In genomic region chr14:52720640-52721039, GRCm38 (mm10) we compare ENCODE assay signal across 25 mouse cellular contexts.
DNase-seq lines count a peak whose midpoint lies in the region; ATAC-seq and TF ChIP-seq lines count a peak whose summit lies in the region.
"Had no signal": no experiment of that assay in that cellular context is flagged by ENCODE, and none has a peak within 500 bp of the region (broad histone marks: within the 10 kb centered on the region; RNA-seq: fewer than 3 reads in every experiment).

No protein-coding gene starts in this region.

- no peaks in the 10 kb centered on the region for H3K36me3 ChIP-seq in E14TG2a.4 (ENCODE audit: insufficient read depth, low read length)
- H3K36me3 ChIP-seq in hindbrain, embryonic 10.5 days = no peaks in the 10 kb centered on the region
- H3K36me3 ChIP-seq: embryonic facial prominence, embryonic 15.5 days; heart, embryonic 13.5 days; hindbrain, embryonic 13.5 days; intestine, embryonic 15.5 days; limb, embryonic 12.5 days; midbrain, embryonic 15.5 days; neural tube, embryonic 13.5 days had no signal

- WGBS in hindbrain, embryonic 10.5 days = 90% methylated on average over 9 of the region's 9 CpGs

- no peaks in the 10 kb centered on the region for H3K27me3 ChIP-seq in E14TG2a.4 (ENCODE audit: insufficient read depth, low read length)
- H3K27me3 ChIP-seq in hindbrain, embryonic 10.5 days (ENCODE audit: insufficient read depth, poor library complexity, severe bottlenecking) = no peaks in the 10 kb centered on the region
- H3K27me3 ChIP-seq: embryonic facial prominence, embryonic 15.5 days; heart, embryonic 13.5 days; hindbrain, embryonic 13.5 days; intestine, embryonic 15.5 days; limb, embryonic 12.5 days; midbrain, embryonic 15.5 days; neural tube, embryonic 13.5 days had no signal

- TF ChIP-seq CTCF in E14TG2a.4 (conservative IDR thresholded peaks at IDR 0.05; ENCODE audit: low read length) = no peak

- H3K27ac ChIP-seq in hindbrain, embryonic 10.5 days = no peak overlapping the region
- H3K27ac ChIP-seq: embryonic facial prominence, embryonic 15.5 days; heart, embryonic 13.5 days; hindbrain, embryonic 13.5 days; intestine, embryonic 15.5 days; limb, embryonic 12.5 days; midbrain, embryonic 15.5 days; neural tube, embryonic 13.5 days had no signal

- peak; percentile 13 for DNase-seq in thymus, postnatal 14 days
- DNase-seq in thymus, postnatal 10 days (ENCODE audit: low spot score in 2 of 2) = no peak
- DNase-seq in T-cell, adult 2 months (ENCODE audit: low spot score) = peak; percentile 15
- no peak for DNase-seq in hindbrain, embryonic 10.5 days (ENCODE audit: low spot score)
- DNase-seq in layer of hippocampus, adult 9-10 months (ENCODE audit: low spot score) = no peak
- no peak for DNase-seq in cerebellum, adult 9-10 months
- DNase-seq: adrenal gland, adult 8-10 months; cerebellum, adult 18-20 months; cerebellum, postnatal 36 days; gastrocnemius, postnatal 14 days; heart, adult 18-20 months; heart, postnatal 14 days; kidney, adult 8-10 months; kidney, postnatal 14 days; liver, postnatal 0 days had no signal

- peak overlapping the region; percentile 56 for H3K4me3 ChIP-seq in E14TG2a.4 (replicated peaks; ENCODE audit: low read length)
- no peak overlapping the region for H3K4me3 ChIP-seq in hindbrain, embryonic 10.5 days
- H3K4me3 ChIP-seq: embryonic facial prominence, embryonic 15.5 days; heart, embryonic 13.5 days; hindbrain, embryonic 13.5 days; intestine, embryonic 15.5 days; limb, embryonic 12.5 days; midbrain, embryonic 15.5 days; neural tube, embryonic 13.5 days had no signal

- peak; percentile 57 for ATAC-seq in megakaryocyte, adult 5-6 weeks (ENCODE audit: poor library complexity, severe bottlenecking)
- ATAC-seq: forebrain, embryonic 14.5 days; intestine, embryonic 15.5 days; liver, postnatal 0 days; midbrain, embryonic 15.5 days had no signal

- peaks cover 30% of the 10 kb centered on the region for H3K9me3 ChIP-seq in E14TG2a.4 (ENCODE audit: low read length)
- peaks cover 6% of the 10 kb centered on the region for H3K9me3 ChIP-seq in hindbrain, embryonic 10.5 days
- H3K9me3 ChIP-seq: embryonic facial prominence, embryonic 15.5 days; hindbrain, embryonic 13.5 days; intestine, embryonic 15.5 days; midbrain, embryonic 15.5 days; neural tube, embryonic 13.5 days had no signal

- no peaks in the 10 kb centered on the region for H3K4me1 ChIP-seq in E14TG2a.4 (replicated peaks; ENCODE audit: low read depth, low read length)
- no peaks in the 10 kb centered on the region for H3K4me1 ChIP-seq in hindbrain, embryonic 10.5 days (replicated peaks)
- H3K4me1 ChIP-seq: embryonic facial prominence, embryonic 15.5 days; heart, embryonic 13.5 days; hindbrain, embryonic 13.5 days; intestine, embryonic 15.5 days; limb, embryonic 12.5 days; midbrain, embryonic 15.5 days; neural tube, embryonic 13.5 days had no signal

Comparison
In these comparisons a context has a peak if more than half of its experiments do, and no peak if none do; other contexts are left out.
1. DNase-seq: peak in thymus, postnatal 14 days (single experiment) and T-cell, adult 2 months (single experiment); none in thymus, postnatal 10 days (0 of 2), hindbrain, embryonic 10.5 days (single experiment), layer of hippocampus, adult 9-10 months (single experiment) and cerebellum, adult 9-10 months (single experiment).